Mouse (Mus musculus): ENCODE measurements at regions not wholly inside any gene's neighbourhood (a gene's known extent, or its start where the extent isn't known, plus 50 kb on each side); places are given as distances from the start of the nearest gene placed in this dataset.

GRCm38 (mm10) chr1:169254250-169254937 is 276.9 kb downstream of the Nuf2 start:
- Histone ChIP-seq H3K9me3 (ENCODE audit: control insufficient read depth, low read length) (no peaks in the 10 kb centered on the region), H3K27ac (ENCODE audit: low read depth, low read length) (no peak overlapping the region), H3K36me3 (ENCODE audit: control insufficient read depth, insufficient read depth, low read length) (no peaks in the 10 kb centered on the region), H3K4me1 (ENCODE audit: control insufficient read depth, insufficient read depth, low read depth, low read length) (no peaks in the 10 kb centered on the region), H3K27me3 (replicated peaks; ENCODE audit: control insufficient read depth, insufficient read depth, low read length) (no peaks in the 10 kb centered on the region), H3K4me3 (ENCODE audit: low read length) (no peak overlapping the region), H3K4me2 (ENCODE audit: low read length) (no peak overlapping the region), H3K9ac (ENCODE audit: low read depth, low read length) (no peak overlapping the region)
- WGBS = 41% methylated on average over 7 of the region's 7 CpGs
- ATAC-seq = no peak

- no peak overlapping the region for H3K4me3 ChIP-seq (ENCODE audit: low read length)
- ATAC-seq = no peak
- WGBS = 66% methylated on average over 2 of the region's 2 CpGs
- H3K9ac ChIP-seq (ENCODE audit: low read depth, low read length) = no peak overlapping the region
- H3K27ac ChIP-seq (ENCODE audit: low read depth, low read length) = no peak overlapping the region
- no peaks in the 10 kb centered on the region for H3K4me1 ChIP-seq (ENCODE audit: control insufficient read depth, insufficient read depth, low read depth, low read length)
- H3K4me2 ChIP-seq (ENCODE audit: low read length) = no peak overlapping the region
- no peaks in the 10 kb centered on the region for H3K36me3 ChIP-seq (ENCODE audit: control insufficient read depth, insufficient read depth, low read length)
- no peaks in the 10 kb centered on the region for H3K9me3 ChIP-seq (ENCODE audit: control insufficient read depth, low read length)
- no peaks in the 10 kb centered on the region for H3K27me3 ChIP-seq (replicated peaks; ENCODE audit: control insufficient read depth, insufficient read depth, low read length)
These were observed 279.1 kb downstream of the Nuf2 start for GRCm38 (mm10) chr1:169252189-169252588.

GRCm38 (mm10) chr1:169249021-169249420 is 282.2 kb downstream of the Nuf2 start:
- Histone ChIP-seq H3K27ac (ENCODE audit: low read depth, low read length) (no peak overlapping the region), H3K27me3 (replicated peaks; ENCODE audit: control insufficient read depth, insufficient read depth, low read length) (no peaks in the 10 kb centered on the region), H3K36me3 (ENCODE audit: control insufficient read depth, insufficient read depth, low read length) (no peaks in the 10 kb centered on the region), H3K4me3 (ENCODE audit: low read length) (no peak overlapping the region), H3K4me1 (ENCODE audit: control insufficient read depth, insufficient read depth, low read depth, low read length) (no peaks in the 10 kb centered on the region), H3K4me2 (ENCODE audit: low read length) (no peak overlapping the region), H3K9me3 (ENCODE audit: control insufficient read depth, low read length) (no peaks in the 10 kb centered on the region), H3K9ac (ENCODE audit: low read depth, low read length) (no peak overlapping the region)
- WGBS = 91% methylated on average over 7 of the region's 7 CpGs
- no peak for ATAC-seq

- no peak overlapping the region for H3K4me3 ChIP-seq (ENCODE audit: low read length)
- no peaks in the 10 kb centered on the region for H3K36me3 ChIP-seq (ENCODE audit: control insufficient read depth, insufficient read depth, low read length)
- no peaks in the 10 kb centered on the region for H3K27me3 ChIP-seq (replicated peaks; ENCODE audit: control insufficient read depth, insufficient read depth, low read length)
- no peaks in the 10 kb centered on the region for H3K9me3 ChIP-seq (ENCODE audit: control insufficient read depth, low read length)
- WGBS = 91% methylated on average over 2 of the region's 2 CpGs
- no peaks in the 10 kb centered on the region for H3K4me1 ChIP-seq (ENCODE audit: control insufficient read depth, insufficient read depth, low read depth, low read length)
- no peak for ATAC-seq
- no peak overlapping the region for H3K9ac ChIP-seq (ENCODE audit: low read depth, low read length)
- H3K4me2 ChIP-seq (ENCODE audit: low read length) = no peak overlapping the region
- no peak overlapping the region for H3K27ac ChIP-seq (ENCODE audit: low read depth, low read length)
These were observed 290.9 kb downstream of the Nuf2 start for GRCm38 (mm10) chr1:169240377-169240776.

- no peak overlapping the region for H3K27ac ChIP-seq (ENCODE audit: low read depth, low read length)
- no peaks in the 10 kb centered on the region for H3K36me3 ChIP-seq (ENCODE audit: control insufficient read depth, insufficient read depth, low read length)
- H3K4me2 ChIP-seq (ENCODE audit: low read length) = no peak overlapping the region
- H3K4me3 ChIP-seq (ENCODE audit: low read length) = no peak overlapping the region
- no peaks in the 10 kb centered on the region for H3K27me3 ChIP-seq (replicated peaks; ENCODE audit: control insufficient read depth, insufficient read depth, low read length)
- H3K9ac ChIP-seq (ENCODE audit: low read depth, low read length) = no peak overlapping the region
- no peaks in the 10 kb centered on the region; the same call in 1 of the 2 replicates for H3K4me1 ChIP-seq (ENCODE audit: control insufficient read depth, insufficient read depth, low read depth, low read length)
- ATAC-seq = no peak
- WGBS = 35% methylated on average over 16 of the region's 16 CpGs
- H3K9me3 ChIP-seq (ENCODE audit: control insufficient read depth, low read length) = no peaks in the 10 kb centered on the region
These were observed 292.6 kb downstream of the Nuf2 start for GRCm38 (mm10) chr1:169238671-169239090.

- no peak overlapping the region for H3K9ac ChIP-seq (ENCODE audit: low read depth, low read length)
- peak; percentile 45 for ATAC-seq
- H3K4me2 ChIP-seq (ENCODE audit: low read length) = no peak overlapping the region
- H3K4me1 ChIP-seq (ENCODE audit: control insufficient read depth, insufficient read depth, low read depth, low read length) = no peaks in the 10 kb centered on the region; the same call in 1 of the 2 replicates
- H3K36me3 ChIP-seq (ENCODE audit: control insufficient read depth, insufficient read depth, low read length) = no peaks in the 10 kb centered on the region
- no peaks in the 10 kb centered on the region for H3K27me3 ChIP-seq (replicated peaks; ENCODE audit: control insufficient read depth, insufficient read depth, low read length)
- WGBS = 27% methylated on average over 2 of the region's 2 CpGs
- H3K4me3 ChIP-seq (ENCODE audit: low read length) = no peak overlapping the region
- no peak overlapping the region for H3K27ac ChIP-seq (ENCODE audit: low read depth, low read length)
- no peaks in the 10 kb centered on the region for H3K9me3 ChIP-seq (ENCODE audit: control insufficient read depth, low read length)
These were observed 296.0 kb downstream of the Nuf2 start for GRCm38 (mm10) chr1:169235276-169235681.

GRCm38 (mm10) chr1:169233368-169233767 is 297.9 kb downstream of the Nuf2 start:
- Histone ChIP-seq H3K36me3 (ENCODE audit: control insufficient read depth, insufficient read depth, low read length) (no peaks in the 10 kb centered on the region), H3K27ac (ENCODE audit: low read depth, low read length) (no peak overlapping the region), H3K9ac (ENCODE audit: low read depth, low read length) (no peak overlapping the region), H3K4me3 (ENCODE audit: low read length) (no peak overlapping the region), H3K4me2 (ENCODE audit: low read length) (no peak overlapping the region), H3K9me3 (ENCODE audit: control insufficient read depth, low read length) (no peaks in the 10 kb centered on the region), H3K27me3 (replicated peaks; ENCODE audit: control insufficient read depth, insufficient read depth, low read length) (no peaks in the 10 kb centered on the region), H3K4me1 (ENCODE audit: control insufficient read depth, insufficient read depth, low read depth, low read length) (no peaks in the 10 kb centered on the region; the same call in 1 of the 2 replicates)
- 77% methylated on average over 3 of the region's 3 CpGs for WGBS
- ATAC-seq = no peak

GRCm38 (mm10) chr1:169230097-169230496 is 301.2 kb downstream of the Nuf2 start:
- Histone ChIP-seq H3K4me2 (ENCODE audit: low read length) (no peak overlapping the region), H3K36me3 (ENCODE audit: control insufficient read depth, insufficient read depth, low read length) (no peaks in the 10 kb centered on the region), H3K4me3 (ENCODE audit: low read length) (no peak overlapping the region), H3K27me3 (replicated peaks; ENCODE audit: control insufficient read depth, insufficient read depth, low read length) (no peaks in the 10 kb centered on the region), H3K27ac (ENCODE audit: low read depth, low read length) (no peak overlapping the region), H3K9ac (ENCODE audit: low read depth, low read length) (no peak overlapping the region), H3K4me1 (ENCODE audit: control insufficient read depth, insufficient read depth, low read depth, low read length) (no peaks in the 10 kb centered on the region; the same call in 1 of the 2 replicates), H3K9me3 (ENCODE audit: control insufficient read depth, low read length) (no peaks in the 10 kb centered on the region)
- 82% methylated on average over 4 of the region's 4 CpGs for WGBS
- ATAC-seq = no peak

GRCm38 (mm10) chr1:169224431-169224830 is 306.8 kb downstream of the Nuf2 start:
- H3K27ac ChIP-seq (ENCODE audit: low read depth, low read length) = no peak overlapping the region
- no peaks in the 10 kb centered on the region for H3K27me3 ChIP-seq (replicated peaks; ENCODE audit: control insufficient read depth, insufficient read depth, low read length)
- no peaks in the 10 kb centered on the region for H3K9me3 ChIP-seq (ENCODE audit: control insufficient read depth, low read length)
- ATAC-seq = no peak
- no peaks in the 10 kb centered on the region for H3K36me3 ChIP-seq (ENCODE audit: control insufficient read depth, insufficient read depth, low read length)
- no peaks in the 10 kb centered on the region for H3K4me1 ChIP-seq (ENCODE audit: control insufficient read depth, insufficient read depth, low read depth, low read length)
- no peak overlapping the region for H3K9ac ChIP-seq (ENCODE audit: low read depth, low read length)
- 84% methylated on average over 2 of the region's 2 CpGs for WGBS
- H3K4me2 ChIP-seq (ENCODE audit: low read length) = no peak overlapping the region
- no peak overlapping the region for H3K4me3 ChIP-seq (ENCODE audit: low read length)

Measured in hindbrain, embryonic 16.5 days (tissue).